Mouse (Mus musculus) brain, embryonic 14.5 days (tissue): ENCODE measurements around the gene Rnf123. TPM values are rescaled to one million over a fixed set of nuclear protein-coding genes. Genes with fewer than 3 reads are reported as not detected.
"Not testable (repeated sequence)": the region's sequence is repeated elsewhere in the genome, so short reads cannot be mapped to it uniquely, and the experiment has no call there.

ENCODE experiments used
- DNase-seq: peaks from one replicate; pipeline ENCODE4 v3.0.0-alpha.2; 2011; ENCODE audit warnings: low read depth
- CTCF ChIP-seq: fragments of 200-500 bp; IDR thresholded peaks from 2 replicates; pipeline ENCODE4 v1.5.1; 2012; ENCODE audit warnings: inconsistent platforms, mild to moderate bottlenecking, moderate library complexity, borderline replicate concordance; ENCODE audit not compliant: insufficient read depth, insufficient read length; ENCODE audit errors: extremely low read depth
- POLR2A ChIP-seq: fragments of 200-500 bp; IDR thresholded peaks from 2 replicates; pipeline ENCODE4 v1.6.1; 2012; ENCODE audit warnings: mild to moderate bottlenecking, inconsistent platforms, borderline replicate concordance; ENCODE audit not compliant: poor library complexity, insufficient read depth, insufficient read length, severe bottlenecking; ENCODE audit errors: extremely low read depth
- polyA plus RNA-seq: library from polyadenylated mRNA; depleted of rRNA; stranded (reverse); fragments of >200 nt; gene quantifications from 2 replicates; pipeline ENCODE4 v1.2.3, GENCODE M21; 2012

Rnf123 gene
- polyA plus RNA-seq, 1 experiment, result 93.3 TPM

DNA sequence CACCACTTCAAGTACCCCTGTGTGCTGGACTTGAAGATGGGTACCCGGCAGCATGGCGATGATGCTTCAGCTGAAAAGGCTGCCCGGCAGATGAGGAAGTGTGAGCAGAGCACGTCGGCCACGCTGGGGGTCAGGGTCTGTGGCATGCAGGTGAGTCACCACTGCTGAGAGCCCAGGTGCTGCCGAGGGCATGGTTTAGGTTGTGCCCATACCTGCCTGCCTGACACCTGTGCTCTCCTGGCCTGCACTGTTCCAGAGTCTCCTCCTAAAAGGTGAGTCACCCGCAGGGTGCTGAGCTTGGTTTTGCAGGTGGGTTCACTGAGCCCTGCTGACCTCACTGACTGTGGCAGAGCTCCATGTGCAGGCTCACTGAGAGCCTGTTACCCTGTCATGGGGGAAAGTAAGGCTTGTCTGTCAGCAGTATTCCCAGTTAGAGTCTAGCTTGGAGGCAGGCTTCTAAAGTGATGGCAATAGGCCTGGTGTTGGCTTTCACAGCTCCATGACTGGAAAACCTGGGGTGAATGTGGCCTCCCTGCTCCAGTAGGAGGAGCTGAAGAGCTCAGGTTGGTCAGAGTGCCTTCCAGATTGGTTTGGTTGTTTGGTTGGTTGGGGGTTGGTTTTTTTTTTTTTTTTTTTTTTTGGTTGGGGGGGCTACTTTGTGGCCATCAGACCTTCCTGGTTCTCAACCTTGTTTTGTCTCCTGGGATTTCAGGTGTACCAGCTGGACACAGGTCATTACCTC is 38.2 kb downstream of the Rnf123 start:
- TF ChIP-seq CTCF, result peak; percentile 24; the same call in 1 of the 2 replicates
- no peak for TF ChIP-seq POLR2A
- no peak for DNase-seq

- DNase-seq, result no peak
- TF ChIP-seq POLR2A (no peak), CTCF (no peak)
Measured at GRCm38 (mm10) chr9:108035331-108036156, 47.6 kb downstream of the Rnf123 start.

- TF ChIP-seq POLR2A, result no peak
- TF ChIP-seq CTCF, result no peak
- no peak for DNase-seq
Measured at GRCm38 (mm10) chr9:108032126-108032525, 51.0 kb downstream of the Rnf123 start.

DNA sequence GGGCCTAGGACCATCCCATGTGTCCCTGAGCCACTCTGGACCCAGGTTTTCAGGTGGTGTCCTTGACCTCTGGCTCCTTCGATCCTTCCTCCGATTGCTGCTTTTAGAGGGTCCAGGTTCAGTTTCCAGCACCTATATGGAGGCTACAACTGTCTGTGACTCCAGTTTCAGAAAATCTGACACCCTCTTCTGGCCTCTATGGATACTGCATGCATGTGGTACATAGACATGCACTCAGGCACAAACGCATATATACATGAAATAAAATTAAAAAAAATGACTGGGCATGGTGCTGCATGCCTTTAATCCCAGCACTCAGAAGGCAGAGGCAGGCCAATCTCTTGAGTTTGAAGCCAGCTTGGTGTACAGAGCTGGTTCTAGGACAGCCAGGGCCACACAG is 55.3 kb downstream of the Rnf123 start:
- DNase-seq, result no peak
- TF ChIP-seq POLR2A (no peak), CTCF (no peak)

DNA sequence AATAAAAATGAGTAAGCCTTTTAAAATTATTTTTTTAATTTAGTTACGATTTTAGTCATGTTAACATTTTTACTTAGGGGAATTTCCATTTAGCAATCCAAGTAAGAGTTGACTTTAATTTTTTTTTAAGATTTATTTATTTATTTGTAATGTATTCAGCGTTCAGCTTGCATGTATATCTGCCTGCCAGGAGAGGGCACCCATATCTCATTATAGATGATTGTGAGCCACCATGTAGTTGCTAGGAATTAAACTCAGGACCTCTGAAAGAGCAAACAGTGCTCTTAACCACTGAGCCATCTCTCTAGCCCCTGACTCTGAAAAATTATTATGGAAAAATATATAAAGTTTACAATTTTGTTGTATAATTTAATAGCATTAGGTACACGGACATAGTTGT is 56.6 kb downstream of the Rnf123 start:
- DNase-seq, result no peak
- no peak for TF ChIP-seq CTCF

GRCm38 (mm10) chr9:108023216-108023615 is 59.9 kb downstream of the Rnf123 start:
- no peak for TF ChIP-seq POLR2A
- TF ChIP-seq CTCF, result no peak
- DNase-seq, result no peak

GRCm38 (mm10) chr9:108020741-108021140 is 62.4 kb downstream of the Rnf123 start:
- no peak for TF ChIP-seq CTCF
- no peak for TF ChIP-seq POLR2A
- DNase-seq, result no peak

GRCm38 (mm10) chr9:108017127-108017526 is 66.0 kb downstream of the Rnf123 start:
- TF ChIP-seq POLR2A (no peak), CTCF (no peak)

GRCm38 (mm10) chr9:108013577-108013976 is 69.6 kb downstream of the Rnf123 start:
- not testable (repeated sequence) for DNase-seq

More at GRCm38 (mm10) chr9:108017127-108017526, 66.0 kb downstream of the Rnf123 start:
- no peak for DNase-seq

DNA sequence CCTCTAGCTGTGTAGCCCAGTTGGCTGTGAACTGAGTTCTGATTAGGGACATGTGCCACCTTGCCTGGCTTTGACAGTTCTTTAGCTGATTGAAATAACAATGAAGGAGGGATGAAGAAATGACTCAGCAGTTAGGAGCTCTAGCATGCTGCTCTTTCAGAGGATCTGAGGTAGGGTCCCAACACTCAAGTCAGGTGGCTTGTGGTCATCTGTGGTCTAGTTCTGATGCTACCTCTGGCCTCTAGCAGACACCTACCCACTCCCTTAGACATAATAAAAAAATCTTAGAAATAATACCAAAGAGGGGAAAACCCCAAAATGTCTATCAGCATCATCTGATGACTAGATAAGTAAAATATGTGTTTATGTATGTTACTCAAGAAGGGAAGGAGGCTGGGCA is 72.8 kb downstream of the Rnf123 start:
- TF ChIP-seq CTCF (no peak), POLR2A (no peak)
- no peak for DNase-seq

- DNase-seq, result no peak
- TF ChIP-seq POLR2A, result no peak
- TF ChIP-seq CTCF, result no peak
Measured at GRCm38 (mm10) chr9:108008041-108008440, 75.1 kb downstream of the Rnf123 start.

DNA sequence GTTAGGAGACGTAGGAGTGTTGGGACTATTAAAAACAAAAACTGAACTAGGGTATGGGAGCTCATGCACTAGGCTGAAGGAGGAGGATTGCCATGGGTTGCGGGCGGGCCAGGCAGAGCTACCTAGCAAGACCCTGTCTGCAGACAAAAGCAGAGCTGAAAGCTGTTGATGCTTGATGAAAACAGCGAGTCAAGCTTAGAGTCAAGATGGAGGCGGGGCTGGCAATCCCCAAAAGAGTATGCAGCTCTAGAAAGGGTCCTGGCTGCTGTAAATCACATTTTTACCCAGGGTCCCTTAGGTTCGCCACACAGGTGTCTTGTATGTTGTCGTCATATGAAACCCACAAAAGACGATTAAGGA is 79.6 kb downstream of the Rnf123 start:
- DNase-seq, result peak; percentile 63
- TF ChIP-seq POLR2A (peak; percentile 21; the same call in 1 of the 2 replicates), CTCF (no peak)
